In the genomic region with DNA sequence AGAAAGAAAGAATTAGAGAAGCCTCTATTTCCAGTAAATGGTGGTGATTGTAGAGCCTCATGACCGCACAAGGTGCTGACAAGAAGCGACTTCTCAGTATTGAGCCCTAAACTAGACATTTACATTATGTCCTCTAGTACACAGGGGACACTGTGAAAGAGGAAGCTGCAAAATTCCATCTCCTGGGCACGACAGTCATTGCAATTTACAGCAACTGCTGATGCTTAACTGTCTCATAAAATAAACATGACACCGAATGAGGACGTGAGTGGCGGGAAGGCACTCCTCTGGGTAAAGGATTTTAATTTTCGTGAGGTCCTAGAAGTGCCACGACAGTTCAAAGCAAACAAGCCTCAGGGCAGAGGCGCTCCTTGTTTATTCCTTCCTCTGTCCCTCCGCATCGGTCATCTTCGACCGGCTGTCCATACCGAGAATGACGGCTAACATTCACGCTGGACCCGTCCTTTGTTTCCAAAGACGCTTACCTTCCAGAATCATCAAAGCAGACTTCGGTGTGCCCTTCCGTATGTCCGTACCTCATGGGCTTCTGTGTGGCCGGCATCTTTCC, we compare ENCODE assay signal across 8 mouse cellular contexts. TPM values are rescaled to one million over a fixed set of nuclear protein-coding genes. Genes with fewer than 3 reads are reported as not detected.
A peak's percentile ranks its signal among the peaks of the same experiment; 100 is the strongest.
DNase-seq lines count a peak whose midpoint lies in the region; ATAC-seq and TF ChIP-seq lines count a peak whose summit lies in the region.

No protein-coding gene starts in this region.

- no peak for TF ChIP-seq CTCF in kidney, adult 2 months (conservative IDR thresholded peaks at IDR 0.05; ENCODE audit: insufficient read depth, insufficient read length, low read depth, low read length)

- peak overlapping the region; percentile 73 for H3K4me3 ChIP-seq in kidney, adult 2 months (ENCODE audit: insufficient read depth, low read depth, low read length)
- peak overlapping the region; percentile 95 to 97 for H3K4me3 ChIP-seq in ES-E14 (ENCODE audit: insufficient read depth in 1 of 2, low read depth in 1 of 2, low read length in 2 of 2, poor library complexity in 1 of 2, severe bottlenecking in 1 of 2)
- H3K4me3 ChIP-seq in limb, embryonic 13.5 days: peak overlapping the region; percentile 84

- WGBS in kidney, adult 2 months: 2% methylated on average over 22 of the region's 22 CpGs
- WGBS in limb, embryonic 13.5 days: 2% methylated on average over 22 of the region's 22 CpGs

- H3K27me3 ChIP-seq in kidney, adult 2 months (replicated peaks; ENCODE audit: control insufficient read depth, insufficient read depth, low read length): no peaks in the 10 kb centered on the region
- H3K27me3 ChIP-seq in limb, embryonic 13.5 days: no peaks in the 10 kb centered on the region

- DNase-seq in kidney, adult 2 months: no peak
- DNase-seq in kidney, adult 11 months: no peak
- DNase-seq in ES-E14 (ENCODE audit: low read depth, low spot score): no peak
- no peak for DNase-seq in gastrocnemius, postnatal 14 days
- DNase-seq in cerebellum, adult 11-12 months: no peak

- H3K4me2 ChIP-seq in limb, embryonic 13.5 days (replicated peaks): peak overlapping the region; percentile 81

- peak; percentile 18; the same call in 1 of the 2 replicates for ATAC-seq in erythroid progenitor cell, adult 5-6 weeks (replicated peaks; ENCODE audit: low FRiP score, poor library complexity, severe bottlenecking)
- ATAC-seq in limb, embryonic 13.5 days (ENCODE audit: low FRiP score, low read depth): no peak
- ATAC-seq in monocyte, adult 5-6 weeks (replicated peaks; ENCODE audit: insufficient number of reproducible peaks, low FRiP score, low TSS enrichment, poor library complexity, severe bottlenecking): peak; percentile 72

- H3K4me1 ChIP-seq in kidney, adult 2 months (ENCODE audit: control insufficient read depth, insufficient read depth, low read length): no peaks in the 10 kb centered on the region
- H3K4me1 ChIP-seq in ES-E14 (ENCODE audit: control insufficient read depth in 2 of 2, insufficient read depth in 2 of 2, low read length in 2 of 2, poor library complexity in 1 of 2): no peaks in the 10 kb centered on the region; a peak in 2 of 4 replicates
- H3K4me1 ChIP-seq in limb, embryonic 13.5 days: peaks cover 25% of the 10 kb centered on the region

- TF ChIP-seq POLR2A in kidney, adult 2 months (IDR thresholded peaks at IDR 0.05; ENCODE audit: low read depth, low read length): no peak

- in situ Hi-C loops in ES-E14 (cut with MboI; ENCODE audit: low sequenced_read_pairs in 2 of 2, unreplicated experiment in 2 of 2): no loop called here

- no peaks in the 10 kb centered on the region for H3K9me3 ChIP-seq in ES-E14 (ENCODE audit: control insufficient read depth, insufficient read depth, low read depth, low read length)
- H3K9me3 ChIP-seq in limb, embryonic 13.5 days: no peaks in the 10 kb centered on the region

- no peaks in the 10 kb centered on the region for H3K36me3 ChIP-seq in kidney, adult 2 months (ENCODE audit: control insufficient read depth, insufficient read depth, low read length)
- H3K36me3 ChIP-seq in ES-E14 (ENCODE audit: control insufficient read depth, insufficient read depth, low read length, poor library complexity, severe bottlenecking): peaks cover 5% of the 10 kb centered on the region
- peaks cover 11% of the 10 kb centered on the region for H3K36me3 ChIP-seq in limb, embryonic 13.5 days

- no peak overlapping the region for H3K27ac ChIP-seq in kidney, adult 2 months (ENCODE audit: insufficient read depth, low read depth, low read length)
- no peak overlapping the region for H3K27ac ChIP-seq in ES-E14 (ENCODE audit: insufficient read depth, low read depth, low read length, poor library complexity, severe bottlenecking)
- peak overlapping the region; percentile 94; the same call in 1 of the 2 replicates for H3K27ac ChIP-seq in limb, embryonic 13.5 days

- H3K9ac ChIP-seq in ES-E14 (ENCODE audit: insufficient read depth, low read depth, low read length, poor library complexity, severe bottlenecking): peak overlapping the region; percentile 90
- peak overlapping the region; percentile 90 for H3K9ac ChIP-seq in limb, embryonic 13.5 days

- intact Hi-C loops in gastrocnemius, postnatal 14 days (cut with DNase I; ENCODE audit: low total_unique reads): no loop called here

TF ChIP-seq in ES-E14, 5 proteins besides CTCF, POLR2A, EP300 and RAD21:
- TF ChIP-seq CHD2 (IDR thresholded peaks at IDR 0.05; ENCODE audit: low read depth, low read length) (no peak), ZC3H11A (IDR thresholded peaks at IDR 0.05; ENCODE audit: borderline replicate concordance, low read depth, low read length) (no peak), HCFC1 (IDR thresholded peaks at IDR 0.05; ENCODE audit: borderline replicate concordance, insufficient read depth, low read length) (no peak), ZNF384 (IDR thresholded peaks at IDR 0.05; ENCODE audit: low read depth, low read length) (no peak), MAFK (IDR thresholded peaks at IDR 0.05; ENCODE audit: insufficient read depth, low read depth, low read length) (no peak)

RNA-seq across cellular contexts. Expression of gene Wdhd1, which starts 0.5 kb away (rescaled TPM):
- polyA plus RNA-seq in kidney, adult 2 months (2012; rRNA removed): 0.31 and 0.48 TPM in 2 replicates
- total RNA-seq in ES-E14 (2012; rRNA removed): 22.0 and 31.0 TPM in 2 replicates
- 156 and 202 TPM in 2 replicates for total RNA-seq in erythroid progenitor cell, adult 5-6 weeks (2015; ENCODE audit: low replicate concordance)
- 329 and 332 TPM in 2 replicates for total RNA-seq in erythroid progenitor cell, adult 5-6 weeks (2017; ENCODE audit: low replicate concordance)
- polyA plus RNA-seq in limb, embryonic 13.5 days (2015; fragmentation: Nextera tagmentation; extraction: Ambion mirVana): 37.1 and 38.0 TPM in 2 replicates
- 12.2 to 20.8 TPM (median 15.2 TPM) in 3 replicates for total RNA-seq in monocyte, adult 5-6 weeks (2017)
- total RNA-seq in gastrocnemius, postnatal 14 days (2021): 1 to 10 TPM; 1.1 to 1.3 TPM

RNA-seq across cellular contexts. Expression of gene Socs4, which starts 0.6 kb away (rescaled TPM):
- 2.8 and 3.5 TPM in 2 replicates for polyA plus RNA-seq in kidney, adult 2 months (2012; rRNA removed)
- total RNA-seq in ES-E14 (2012; rRNA removed): 6.7 and 10.4 TPM in 2 replicates
- total RNA-seq in erythroid progenitor cell, adult 5-6 weeks (2015; ENCODE audit: low replicate concordance): 43.2 and 66.7 TPM in 2 replicates
- total RNA-seq in erythroid progenitor cell, adult 5-6 weeks (2017; ENCODE audit: low replicate concordance): 44.1 and 47.9 TPM in 2 replicates
- polyA plus RNA-seq in limb, embryonic 13.5 days (2015; fragmentation: Nextera tagmentation; extraction: Ambion mirVana): 3.0 and 3.5 TPM in 2 replicates
- total RNA-seq in monocyte, adult 5-6 weeks (2017): 16.2 to 46.3 TPM (median 33.6 TPM) in 3 replicates
- total RNA-seq in gastrocnemius, postnatal 14 days (2021): 1 to 10 TPM; 7.3 to 7.4 TPM

RNA-seq across cellular contexts. Expression of gene Mapk1ip1l, which starts 21.9 kb away (rescaled TPM):
- 34.0 and 34.5 TPM in 2 replicates for polyA plus RNA-seq in kidney, adult 2 months (2012; rRNA removed)
- 57.1 and 89.1 TPM in 2 replicates for total RNA-seq in ES-E14 (2012; rRNA removed)
- total RNA-seq in erythroid progenitor cell, adult 5-6 weeks (2015; ENCODE audit: low replicate concordance): 51.9 and 67.5 TPM in 2 replicates
- total RNA-seq in erythroid progenitor cell, adult 5-6 weeks (2017; ENCODE audit: low replicate concordance): 43.9 and 56.0 TPM in 2 replicates
- polyA plus RNA-seq in limb, embryonic 13.5 days (2015; fragmentation: Nextera tagmentation; extraction: Ambion mirVana): 71.4 and 79.3 TPM in 2 replicates
- 48.9 to 87.0 TPM (median 54.2 TPM) in 3 replicates for total RNA-seq in monocyte, adult 5-6 weeks (2017)
- total RNA-seq in gastrocnemius, postnatal 14 days (2021): 10 to 100 TPM; 28.6 to 31.9 TPM
